Mouse (Mus musculus): ENCODE measurements around the gene Olfm1.
A peak's percentile ranks its signal among the peaks of the same experiment; 100 is the strongest.

Olfm1 gene

DNA sequence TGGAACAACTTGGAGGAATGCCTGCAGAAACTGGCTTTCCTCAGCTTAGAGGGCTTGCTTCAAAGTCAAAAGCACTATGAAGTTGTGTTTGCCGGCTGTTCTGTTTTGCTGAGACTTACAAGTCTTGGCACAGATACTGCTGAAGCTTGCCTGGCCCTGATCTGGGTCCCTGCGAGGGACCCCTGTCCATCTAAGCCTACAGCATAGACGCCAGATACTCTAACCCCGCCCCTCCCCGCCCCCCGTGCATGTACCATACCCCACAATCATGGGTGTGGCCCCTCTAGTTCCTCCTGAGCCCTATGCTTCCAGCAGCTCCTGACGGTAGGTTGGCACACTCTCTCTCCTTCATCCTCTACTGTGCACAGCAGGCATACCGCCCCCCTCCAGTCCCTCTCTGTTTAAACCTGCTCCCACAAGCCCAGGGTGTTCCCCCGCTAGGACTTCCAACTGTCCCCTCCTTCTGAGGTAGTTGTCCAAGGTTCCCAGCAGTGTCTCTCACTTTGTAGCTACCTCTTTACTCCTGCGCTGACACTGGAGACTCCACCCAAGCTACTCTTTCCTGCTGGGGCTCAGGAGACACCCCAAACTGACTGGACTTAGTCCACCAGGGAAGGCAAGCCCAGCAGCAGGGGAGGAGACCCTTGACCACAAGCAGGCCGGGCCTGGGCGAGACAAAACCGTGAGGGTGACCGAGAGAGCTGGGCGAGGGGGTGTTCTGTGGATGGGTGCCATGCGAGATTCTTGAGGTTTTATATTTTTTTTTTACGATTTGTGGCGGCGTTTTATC, 12.1 kb downstream of the Olfm1 start:
- DNase-seq (ENCODE audit: low read depth, low spot score), result no peak

DNA sequence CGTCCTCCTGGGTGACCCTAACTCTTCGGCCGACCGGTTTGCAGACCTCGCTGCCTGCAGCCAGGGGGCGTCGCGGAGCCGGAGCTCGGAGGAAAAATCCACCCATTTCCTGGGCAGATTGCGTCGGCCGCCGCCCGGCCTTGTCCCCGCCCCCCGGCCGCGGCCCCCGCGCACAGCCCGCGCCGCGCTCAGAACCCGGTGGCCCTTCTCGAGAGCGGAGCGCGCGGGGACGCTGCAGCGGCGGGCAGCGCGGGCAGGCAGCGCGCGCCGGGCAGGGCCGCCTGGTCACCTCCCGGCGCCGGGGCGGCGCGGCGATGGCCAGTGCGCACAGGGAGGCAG, 12.6 kb downstream of the Olfm1 start:
- DNase-seq (ENCODE audit: low read depth, low spot score), result peak; percentile 43

DNA sequence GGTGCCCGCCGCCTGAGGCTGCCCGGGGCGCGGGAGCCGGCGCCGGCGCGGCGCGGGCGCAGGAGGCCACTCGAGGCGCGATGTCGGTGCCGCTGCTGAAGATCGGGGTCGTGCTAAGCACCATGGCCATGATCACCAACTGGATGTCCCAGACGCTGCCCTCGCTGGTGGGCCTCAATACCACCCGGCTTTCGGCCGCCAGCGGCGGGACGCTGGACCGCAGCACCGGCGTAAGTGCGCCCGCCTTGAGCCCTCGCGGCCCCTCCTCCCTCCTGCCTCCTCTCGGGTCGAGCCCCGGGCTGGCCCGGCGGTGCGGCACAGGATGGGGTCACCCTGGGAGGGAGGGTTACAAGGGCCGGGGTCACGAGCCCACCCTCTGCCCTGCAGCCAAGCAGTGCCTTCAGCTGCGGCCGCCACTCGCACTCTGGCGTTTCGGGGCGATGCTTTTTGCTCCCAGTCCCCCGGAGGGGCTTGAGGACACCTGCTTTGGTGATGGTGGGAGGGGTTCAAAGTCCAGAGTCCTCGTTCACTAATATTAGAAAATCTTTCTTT, 13.2 kb downstream of the Olfm1 start:
- DNase-seq (ENCODE audit: low read depth, low spot score), result no peak

DNA sequence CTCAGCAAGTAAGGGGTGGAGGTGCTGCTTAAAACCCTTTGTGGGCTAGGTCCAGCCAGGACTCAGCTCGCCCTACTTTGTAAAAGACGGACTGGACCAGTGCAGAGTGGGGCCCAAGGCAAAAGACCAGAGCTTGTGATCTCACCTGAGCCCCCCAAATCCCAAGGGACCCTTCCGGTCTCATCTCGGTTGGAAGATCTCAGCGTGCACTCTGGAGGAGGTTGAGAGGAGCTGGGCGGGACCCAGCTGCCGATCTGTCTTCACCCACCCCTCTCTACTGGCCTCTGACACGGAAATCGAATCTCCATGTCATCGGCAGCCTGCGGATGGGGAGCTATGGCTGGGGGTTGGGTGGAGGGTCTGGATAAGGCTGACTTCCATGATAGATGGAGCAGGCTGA, 13.7 kb downstream of the Olfm1 start:
- DNase-seq (ENCODE audit: low read depth, low spot score), result no peak

- DNase-seq (ENCODE audit: low read depth, low spot score), result no peak
These were observed 14.5 kb downstream of the Olfm1 start for GRCm38 (mm10) chr2:28207200-28207750.

DNA sequence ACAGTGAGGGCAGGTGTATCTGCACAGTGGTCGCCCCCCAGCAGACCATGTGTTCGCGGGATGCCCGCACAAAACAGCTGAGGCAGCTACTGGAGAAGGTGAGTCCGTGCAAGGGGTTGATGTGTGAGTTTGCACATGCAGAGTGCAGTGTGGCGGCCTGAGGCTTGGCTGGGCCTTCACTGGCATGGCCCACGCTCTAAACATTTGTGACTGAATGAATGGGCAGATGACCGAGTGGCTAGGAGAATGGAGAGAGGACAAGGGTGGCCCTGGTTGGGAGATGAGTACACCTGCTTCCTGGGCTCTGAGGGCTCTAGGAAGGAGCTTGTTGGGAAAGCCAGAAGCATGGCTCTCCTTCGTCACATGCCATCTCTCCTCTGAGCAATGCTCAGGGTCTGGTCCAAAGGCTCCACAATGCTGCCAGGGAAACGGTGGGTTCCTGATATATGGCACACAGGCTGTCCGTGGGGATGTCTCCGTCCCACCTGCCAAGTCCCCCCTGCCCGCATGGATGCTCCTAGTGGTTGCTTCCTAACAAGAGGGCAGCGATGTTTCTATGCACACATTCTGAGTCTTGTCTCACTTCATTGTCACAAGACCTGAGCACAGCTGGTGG, 15.4 kb downstream of the Olfm1 start:
- DNase-seq (ENCODE audit: low read depth, low spot score), result no peak

DNA sequence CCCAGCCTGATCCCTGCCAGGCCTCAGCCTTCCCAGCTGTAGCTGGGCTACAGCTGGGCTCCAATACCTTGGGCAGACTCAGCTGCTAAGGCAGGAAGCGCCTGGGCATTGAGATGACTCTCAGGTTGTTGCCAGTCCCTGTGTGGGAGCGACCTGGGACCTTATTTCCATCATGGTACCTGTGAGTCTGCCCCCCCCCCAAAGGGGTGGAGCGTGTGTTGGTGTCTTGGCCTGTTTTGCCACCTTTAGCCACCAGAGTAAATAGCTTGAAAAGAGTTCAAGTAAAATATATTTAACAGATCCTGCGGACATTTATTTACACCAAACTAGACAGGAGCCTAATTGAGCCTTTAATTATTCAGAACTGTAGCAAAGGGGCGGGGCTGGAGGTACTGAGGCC, 16.4 kb downstream of the Olfm1 start:
- DNase-seq (ENCODE audit: low read depth, low spot score), result no peak

GRCm38 (mm10) chr2:28209653-28210052, 16.9 kb downstream of the Olfm1 start:
- DNase-seq (ENCODE audit: low read depth, low spot score), result no peak

- no peak for DNase-seq (ENCODE audit: low read depth, low spot score)
These were observed 17.5 kb downstream of the Olfm1 start for GRCm38 (mm10) chr2:28210273-28210672.

DNA sequence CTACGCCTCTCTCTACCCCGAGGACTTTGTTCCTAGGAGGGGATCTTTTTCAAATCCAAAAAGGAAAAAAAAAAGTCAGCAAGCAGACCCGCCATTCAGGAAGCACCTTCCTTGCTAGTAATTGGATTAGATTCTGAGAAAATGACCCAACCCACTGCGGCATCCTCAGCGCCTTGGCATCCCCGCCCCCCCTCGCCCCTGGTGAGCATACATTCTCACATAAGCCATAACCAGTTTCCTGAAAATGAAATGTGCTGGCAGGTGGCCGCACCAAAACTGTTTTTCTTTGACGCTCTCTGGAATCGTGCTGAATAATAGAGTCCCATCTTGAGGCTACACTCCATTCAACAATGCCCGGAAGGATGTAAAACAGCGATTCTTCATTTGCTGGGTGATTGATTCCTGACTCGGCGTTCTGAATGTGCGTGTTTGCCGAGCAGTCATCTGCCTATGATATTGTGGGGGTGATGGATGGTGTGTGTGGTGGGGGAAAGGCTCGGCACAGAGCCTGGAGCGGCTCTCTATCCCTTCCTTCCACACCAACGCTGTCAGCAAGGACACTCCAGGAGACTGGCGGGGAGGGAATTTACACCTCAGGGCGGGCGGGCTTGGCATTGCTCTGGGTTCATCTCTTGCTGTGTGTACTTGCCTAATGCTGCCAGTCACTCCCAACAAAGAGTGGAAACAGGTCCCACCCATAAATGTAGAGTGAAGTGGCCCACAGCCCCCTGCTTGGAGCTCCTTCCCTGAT, 18.9 kb downstream of the Olfm1 start:
- no peak for DNase-seq (ENCODE audit: low read depth, low spot score)

- DNase-seq (ENCODE audit: low read depth, low spot score), result no peak
These were observed 20.1 kb downstream of the Olfm1 start for GRCm38 (mm10) chr2:28212911-28213310.

GRCm38 (mm10) chr2:28216211-28216775, 23.5 kb downstream of the Olfm1 start:
- DNase-seq (ENCODE audit: low read depth, low spot score), result no peak

GRCm38 (mm10) chr2:28217783-28218182, 25.0 kb downstream of the Olfm1 start:
- DNase-seq (ENCODE audit: low read depth, low spot score), result no peak

GRCm38 (mm10) chr2:28218651-28219356, 26.0 kb downstream of the Olfm1 start:
- DNase-seq (ENCODE audit: low read depth, low spot score), result no peak

DNA sequence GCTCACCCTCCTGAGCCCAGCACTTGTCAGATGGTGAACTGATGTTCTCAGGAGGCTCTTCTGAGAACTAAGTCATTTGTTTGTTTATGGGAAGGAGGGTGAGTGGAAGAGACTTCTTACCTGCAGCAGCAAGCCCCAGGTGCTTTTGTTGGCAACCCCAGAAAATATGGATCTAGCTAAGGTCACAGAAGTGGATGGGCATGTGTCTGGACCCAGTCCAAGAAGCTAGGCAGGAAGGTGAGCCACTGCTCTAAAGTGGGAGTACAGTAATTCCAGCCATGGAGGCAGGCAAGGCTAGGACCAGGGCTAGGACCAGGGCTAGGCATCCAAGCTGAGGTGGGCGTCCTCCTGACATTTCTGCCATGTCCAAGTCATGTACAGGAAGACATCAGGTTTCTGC, 26.8 kb downstream of the Olfm1 start:
- DNase-seq (ENCODE audit: low read depth, low spot score), result no peak

DNA sequence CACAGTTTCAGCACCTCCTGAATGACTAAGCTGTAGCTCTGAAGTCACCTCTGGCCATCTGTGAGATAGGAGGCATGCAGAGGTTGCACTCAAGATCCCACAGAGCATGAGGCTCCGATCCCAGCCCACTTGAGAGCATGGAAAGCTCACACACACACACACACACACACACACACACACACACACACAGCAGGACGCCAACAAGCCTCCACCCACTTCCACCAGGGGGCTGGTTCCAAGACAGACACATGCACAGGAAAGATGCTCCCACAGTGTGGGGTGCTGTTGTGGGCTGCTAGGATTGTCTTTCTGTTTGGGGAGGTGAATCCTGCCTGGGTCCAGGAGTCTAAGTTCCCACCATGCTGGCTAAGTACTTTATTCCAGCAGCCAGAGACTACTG, 29.0 kb downstream of the Olfm1 start:
- no peak for DNase-seq (ENCODE audit: low read depth, low spot score)

DNA sequence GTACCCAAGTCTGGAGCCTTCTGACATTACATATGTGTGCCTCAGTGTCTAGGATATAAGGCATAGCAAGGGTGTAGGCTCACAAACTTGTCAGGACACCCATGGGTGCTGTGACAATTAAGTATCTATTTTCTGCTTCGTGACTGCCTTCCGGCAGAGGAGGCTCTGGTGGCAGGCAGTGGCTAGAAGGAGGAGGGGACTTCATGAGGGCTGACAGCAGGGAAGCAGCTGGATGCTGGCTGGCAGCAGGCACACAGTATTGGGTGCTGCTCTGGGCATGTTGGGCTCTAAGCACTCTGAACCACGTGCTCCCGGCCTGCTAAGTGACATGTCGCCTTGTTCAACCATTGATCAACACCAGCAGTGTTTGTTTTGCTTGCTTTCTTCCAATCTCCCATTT, 32.0 kb downstream of the Olfm1 start:
- no peak for DNase-seq (ENCODE audit: low read depth, low spot score)

GRCm38 (mm10) chr2:28225906-28226305, 33.1 kb downstream of the Olfm1 start:
- DNase-seq (ENCODE audit: low read depth, low spot score), result no peak

- no peak for DNase-seq (ENCODE audit: low read depth, low spot score)
These were observed 34.2 kb downstream of the Olfm1 start for GRCm38 (mm10) chr2:28226971-28227370.

DNA sequence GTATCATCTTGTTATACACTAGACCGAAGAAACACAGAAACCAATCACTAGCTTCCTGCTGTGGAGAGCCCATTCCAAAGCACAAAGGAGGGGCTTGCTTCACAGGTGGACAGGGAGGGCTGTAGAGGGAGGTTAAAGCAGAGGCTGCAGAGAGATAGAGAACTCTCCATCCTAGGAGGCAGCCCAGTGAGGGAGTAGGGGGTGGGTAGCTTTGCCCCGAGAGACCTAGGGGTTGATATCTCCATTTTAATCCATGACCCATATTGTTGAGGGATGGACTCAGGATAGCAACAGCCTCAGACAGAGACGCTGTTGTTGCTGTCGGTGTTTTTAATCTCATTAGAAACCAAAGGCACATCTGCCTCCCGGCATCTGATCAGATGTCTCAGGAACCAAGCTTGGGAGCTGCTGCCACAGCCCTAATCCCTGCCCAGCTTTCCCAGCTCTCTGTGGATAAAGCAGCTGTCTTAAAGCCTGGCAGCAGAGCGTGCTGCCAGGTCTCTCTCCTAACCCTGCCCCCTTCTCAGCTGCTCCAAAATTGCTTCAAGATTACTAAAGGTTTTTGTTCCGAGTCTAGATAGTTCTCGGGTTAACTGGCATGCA, 34.9 kb downstream of the Olfm1 start:
- DNase-seq (ENCODE audit: low read depth, low spot score), result no peak

GRCm38 (mm10) chr2:28228364-28228763, 35.6 kb downstream of the Olfm1 start:
- no peak for DNase-seq (ENCODE audit: low read depth, low spot score)
